Mouse (Mus musculus) retina, postnatal 7 days (tissue): ENCODE results near the gene Zcchc14.
A peak's percentile ranks its signal among the peaks of the same experiment; 100 is the strongest.
"Not testable (repeated sequence)": the region's sequence is repeated elsewhere in the genome, so short reads cannot be mapped to it uniquely, and the experiment has no call there.

Experiments used
- DNase-seq: peaks from one replicate; pipeline ENCODE4 v3.0.0-alpha.2; 2012; ENCODE audit warnings: low read depth, low spot score

Zcchc14 gene

DNA sequence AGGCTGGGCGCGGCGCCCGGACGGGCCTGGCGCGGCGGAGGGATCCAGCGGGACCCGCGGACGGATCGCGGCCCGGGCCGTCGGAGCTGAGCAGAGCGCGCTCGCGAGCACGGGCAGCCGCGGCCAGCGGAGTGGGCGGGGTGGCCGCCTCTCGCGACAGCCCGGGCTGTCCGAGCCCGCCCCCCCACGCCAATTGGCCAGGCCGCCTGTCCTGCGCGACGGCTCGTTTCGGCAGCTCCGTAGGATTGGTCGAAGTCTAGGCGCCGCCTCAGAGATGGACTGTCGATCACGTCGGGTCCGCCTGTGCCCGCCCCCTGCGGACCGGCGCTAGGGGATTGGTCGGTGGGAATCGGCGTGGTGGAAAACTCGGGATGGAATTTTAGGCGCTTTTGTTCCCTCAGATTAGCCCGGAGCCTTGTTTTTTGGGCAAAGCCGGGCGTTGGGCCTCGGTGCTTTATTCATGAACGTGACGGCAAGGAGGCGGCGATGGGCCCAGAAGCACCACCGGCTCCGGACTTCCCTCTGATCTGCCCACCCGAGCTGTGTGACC, at the start of gene Zcchc14:
Zcchc14 (minus strand) TSS at position 128 of the 550 bp plus-strand sequence.
- peak; percentile 94 for DNase-seq

DNA sequence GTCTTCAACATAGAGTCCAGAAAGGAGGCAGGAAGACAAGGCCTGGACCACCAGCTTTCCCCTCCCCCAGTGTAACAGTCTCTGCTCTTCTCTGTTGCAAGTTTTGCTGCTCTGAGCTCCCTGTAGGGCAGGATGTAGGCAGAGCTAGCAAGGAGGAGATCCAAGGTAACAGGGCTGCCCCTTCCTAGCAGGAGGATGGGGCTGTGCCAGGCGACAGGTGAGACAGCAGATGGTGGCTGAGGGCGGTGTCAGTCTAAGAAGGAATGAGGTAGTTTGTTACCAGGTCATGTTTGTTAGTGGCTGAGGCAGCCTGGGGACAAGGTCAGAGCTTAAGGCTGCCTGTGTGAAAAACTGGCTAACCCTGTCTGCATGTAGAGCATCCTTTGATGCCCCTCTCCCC, 47.2 kb upstream of the Zcchc14 start:
- DNase-seq = no peak

DNA sequence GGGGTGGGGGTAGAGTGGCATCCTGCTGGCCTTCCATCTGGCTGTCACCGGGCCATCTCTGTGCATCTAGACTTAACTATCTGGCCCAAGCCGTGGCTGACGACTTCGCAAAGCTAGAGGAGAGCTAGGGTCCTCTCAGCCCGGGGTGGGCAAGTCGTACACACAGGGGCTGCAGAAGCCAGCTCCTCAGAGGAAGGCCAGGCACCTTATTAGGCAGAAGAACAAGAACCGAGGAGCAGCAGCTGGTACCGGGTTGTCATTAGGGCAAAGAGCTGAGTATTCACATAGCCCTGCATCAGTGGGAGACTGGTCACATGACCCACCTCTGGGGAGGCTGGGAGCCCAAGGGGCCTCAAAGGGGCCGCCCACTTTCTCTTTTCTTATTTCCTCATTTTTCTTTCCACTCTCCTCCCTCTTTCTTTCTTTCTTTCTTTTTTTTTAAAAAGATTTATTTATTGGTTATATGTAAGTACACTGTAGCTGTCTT, 46.0 kb upstream of the Zcchc14 start:
- no peak for DNase-seq

DNA sequence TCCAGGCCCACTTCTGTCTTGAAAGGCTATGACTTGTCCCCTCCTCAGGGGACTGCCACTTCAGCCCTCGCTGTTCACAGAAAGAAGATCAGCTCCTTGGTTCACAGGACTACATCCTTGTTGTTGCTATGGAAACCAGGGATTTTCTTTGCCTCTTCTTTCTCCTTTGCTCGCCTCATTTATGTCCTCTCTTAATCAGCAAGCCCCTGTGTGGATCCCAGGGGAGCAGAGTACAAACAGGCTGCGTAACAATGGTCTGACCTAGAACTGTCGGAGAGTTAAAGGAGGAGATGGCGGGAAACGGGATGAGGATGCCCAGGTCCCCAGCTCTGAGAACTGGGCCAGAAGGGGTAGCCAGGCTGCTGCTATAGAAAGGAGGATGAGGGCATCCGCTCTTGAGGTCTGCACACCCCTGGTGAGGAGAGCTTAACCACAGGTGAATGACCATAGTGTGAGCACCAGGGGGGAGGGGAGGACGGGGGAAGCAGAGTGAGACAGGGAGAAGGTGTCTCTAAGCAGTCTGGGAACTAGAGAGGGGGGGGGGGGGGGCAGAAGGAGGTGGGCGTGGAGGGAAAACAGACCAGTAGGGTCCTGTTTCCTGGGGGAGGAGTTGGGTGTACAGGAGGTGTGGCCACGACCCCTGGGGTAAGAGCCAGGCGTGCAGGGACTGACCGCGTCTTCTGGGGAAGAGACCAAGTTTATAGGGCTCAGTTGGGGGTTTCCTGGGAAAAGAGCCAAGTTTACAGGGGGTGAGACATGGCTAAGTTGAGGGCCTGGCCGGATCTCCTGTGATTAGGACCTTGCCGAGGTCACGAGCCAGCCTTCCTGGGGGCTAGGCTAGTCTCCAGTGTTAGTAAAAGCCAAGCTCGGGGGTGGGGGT, 45.3 kb upstream of the Zcchc14 start:
- no peak for DNase-seq

DNA sequence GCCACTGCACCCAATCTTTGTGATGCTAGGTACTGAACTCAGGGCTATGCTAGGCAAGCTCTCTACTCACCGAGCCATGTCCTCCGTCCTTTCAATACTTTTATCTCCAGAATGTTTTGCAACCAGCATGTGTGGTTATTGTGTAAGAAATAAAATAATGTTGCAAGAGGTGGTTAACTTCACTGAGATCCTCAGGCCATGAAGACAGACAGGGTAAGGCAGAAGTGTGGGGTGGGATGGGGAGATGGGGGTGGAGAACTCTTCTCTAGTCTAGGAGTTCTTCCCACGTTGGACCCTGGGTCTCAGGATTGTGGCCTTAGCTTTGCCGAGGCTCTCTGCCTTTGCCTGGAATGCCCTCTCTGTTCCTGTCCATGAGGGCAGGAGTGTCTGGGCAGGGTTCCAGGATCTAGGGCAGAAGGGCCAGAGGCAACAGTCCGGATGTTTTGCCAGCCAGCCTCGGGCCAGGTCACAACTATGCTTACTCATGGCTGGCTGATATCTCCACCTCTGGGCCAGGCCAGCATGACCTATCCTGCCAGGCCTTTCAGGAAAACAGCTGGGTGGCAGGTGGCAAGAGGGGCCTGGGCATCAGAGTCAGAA, 43.0 kb upstream of the Zcchc14 start:
- DNase-seq = no peak

DNA sequence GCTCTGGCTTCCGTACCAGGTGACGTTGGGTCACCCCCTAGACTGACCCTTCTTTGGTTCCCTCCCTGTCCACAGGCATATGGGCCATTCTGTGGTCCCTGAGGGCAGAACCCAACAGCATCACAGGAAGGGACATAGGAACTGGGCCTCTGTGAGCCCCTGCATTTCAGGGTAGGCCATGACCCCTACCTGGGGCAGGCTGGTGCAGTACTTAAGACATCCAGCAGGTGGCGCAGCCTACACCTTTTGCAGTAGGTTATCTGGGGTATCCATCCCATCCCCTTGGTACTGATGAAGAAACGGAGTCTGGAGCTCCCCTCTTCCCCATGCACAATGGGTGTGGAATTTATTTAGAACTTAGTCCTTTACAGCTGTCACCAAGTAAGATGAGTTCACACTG, 41.8 kb upstream of the Zcchc14 start:
- DNase-seq = no peak

DNA sequence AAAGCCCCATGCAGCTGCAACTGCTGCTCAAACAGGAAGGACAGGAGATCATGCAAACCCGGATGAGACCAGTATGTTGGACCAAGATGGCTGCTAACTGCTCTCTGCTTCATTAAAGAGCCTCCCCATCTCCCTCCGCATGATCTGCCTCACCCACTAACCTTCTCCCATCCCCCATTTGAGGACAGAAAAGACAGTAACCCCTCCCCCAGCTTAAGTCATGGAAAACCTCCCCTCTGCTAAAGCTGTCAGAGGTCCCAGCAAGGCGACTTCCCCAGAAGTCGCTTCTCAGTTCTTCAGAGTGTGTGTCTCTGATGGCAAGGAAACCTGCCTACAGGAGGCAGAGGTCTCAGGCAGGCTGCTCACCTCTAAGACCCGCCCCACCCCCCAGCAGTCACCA, 35.8 kb upstream of the Zcchc14 start:
- DNase-seq = no peak

DNA sequence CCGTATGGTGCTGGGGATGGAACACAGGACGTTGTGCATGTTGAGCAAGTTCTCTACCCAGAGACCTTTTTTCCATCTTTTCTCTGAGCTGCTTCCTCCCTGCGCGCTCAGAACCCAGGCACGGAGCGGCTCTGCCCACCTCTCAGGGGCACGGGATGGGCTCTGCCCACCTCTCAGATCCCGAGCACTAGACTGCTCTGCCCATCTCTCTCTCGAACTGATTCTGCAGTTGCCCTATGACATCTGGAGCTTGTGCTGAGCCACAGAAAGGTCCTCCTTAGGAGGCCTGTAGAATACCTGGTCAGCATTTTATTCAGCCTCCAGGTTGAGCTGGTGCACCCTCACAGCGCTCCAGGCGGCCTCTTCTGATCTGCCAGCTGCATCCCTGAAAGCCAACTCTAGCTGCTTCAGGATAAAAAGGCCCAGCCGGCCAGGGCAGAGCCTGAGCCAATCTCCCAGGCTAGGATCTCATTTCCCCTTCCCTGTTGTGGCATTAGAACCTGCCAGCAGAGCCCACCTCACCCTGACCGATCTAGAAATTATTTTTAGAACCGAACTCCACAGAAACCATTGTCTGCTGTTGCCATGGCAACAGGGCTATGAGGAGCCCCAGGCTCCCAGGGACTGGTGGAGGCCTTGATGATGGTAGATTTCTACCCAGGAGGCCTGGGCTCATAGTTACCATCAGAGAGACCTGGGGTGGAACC, 34.9 kb upstream of the Zcchc14 start:
- DNase-seq = no peak

DNA sequence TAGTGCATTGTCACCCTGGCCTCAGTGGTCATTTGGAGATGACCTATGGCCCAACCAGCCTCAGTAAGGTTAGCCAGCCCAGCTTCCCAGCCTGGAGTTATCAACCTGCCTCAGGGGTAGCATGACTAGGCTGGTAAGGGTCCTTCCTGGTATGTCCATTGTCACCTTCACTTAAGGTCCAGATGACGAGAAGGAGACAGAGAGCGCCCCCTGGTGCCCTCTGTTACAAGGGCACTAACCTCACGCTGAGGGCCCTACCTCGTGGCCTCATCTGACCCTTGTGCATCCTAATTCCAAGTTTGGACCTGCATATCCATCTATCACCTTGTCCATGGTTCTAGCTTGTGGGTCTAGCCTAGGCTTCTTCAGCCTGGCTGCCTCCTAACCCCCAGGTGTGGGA, 32.7 kb upstream of the Zcchc14 start:
- DNase-seq = peak; percentile 36

DNA sequence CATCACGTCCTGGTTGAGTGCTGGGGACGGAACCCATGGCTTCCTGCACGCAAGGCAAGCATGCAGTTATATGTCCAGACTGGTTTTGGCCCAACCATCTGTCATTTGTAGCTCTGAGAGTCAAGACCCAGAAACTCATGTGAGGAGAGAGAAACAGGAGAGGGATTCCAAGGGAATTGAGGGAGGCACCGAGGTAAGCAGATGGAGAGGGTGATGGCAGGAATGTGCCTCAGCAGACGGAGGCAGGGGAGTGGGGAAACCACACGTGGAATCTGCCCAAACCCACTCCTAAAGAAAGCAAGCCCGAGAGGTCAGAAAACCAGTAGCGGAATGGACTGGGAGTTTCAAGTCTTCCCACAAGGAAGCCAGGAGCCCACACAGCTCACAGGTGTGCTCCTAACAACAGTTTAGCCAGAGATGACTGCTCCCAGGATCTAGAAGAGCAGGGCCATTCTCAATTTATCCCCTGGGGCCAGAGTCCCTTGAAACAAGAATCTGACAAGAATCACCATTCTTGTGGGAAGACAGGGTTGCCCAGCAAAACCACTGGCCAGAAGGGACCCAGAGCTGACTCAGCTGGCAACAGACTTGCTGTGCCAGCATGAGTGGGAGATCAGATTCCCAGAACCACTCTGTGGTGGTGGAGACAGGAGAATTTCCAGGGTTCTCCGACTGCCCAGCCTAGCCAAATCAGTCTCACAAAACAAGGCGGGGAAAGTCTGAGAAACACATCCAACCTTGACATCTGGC, 30.6 kb upstream of the Zcchc14 start:
- DNase-seq = no peak

DNA sequence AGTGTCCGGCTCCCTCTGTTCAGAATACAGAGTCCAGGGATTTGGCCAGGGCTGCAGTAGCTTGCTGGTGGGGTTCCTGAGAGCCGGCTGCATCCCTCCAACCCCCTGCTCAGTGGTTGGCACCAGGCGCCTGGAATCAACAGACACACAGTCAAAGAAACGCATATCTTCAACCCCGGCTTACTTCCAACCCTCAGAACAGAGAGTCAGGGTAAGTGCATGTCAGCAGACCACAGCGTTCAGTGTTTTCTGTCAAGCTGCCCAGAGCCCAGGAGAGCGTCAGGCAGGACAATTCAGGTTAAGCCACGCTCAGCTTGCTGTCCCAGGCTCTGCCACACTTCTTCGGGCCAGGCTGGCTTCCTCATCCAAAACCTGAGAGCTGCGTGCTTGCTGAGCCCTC, 28.8 kb upstream of the Zcchc14 start:
- no peak for DNase-seq

DNA sequence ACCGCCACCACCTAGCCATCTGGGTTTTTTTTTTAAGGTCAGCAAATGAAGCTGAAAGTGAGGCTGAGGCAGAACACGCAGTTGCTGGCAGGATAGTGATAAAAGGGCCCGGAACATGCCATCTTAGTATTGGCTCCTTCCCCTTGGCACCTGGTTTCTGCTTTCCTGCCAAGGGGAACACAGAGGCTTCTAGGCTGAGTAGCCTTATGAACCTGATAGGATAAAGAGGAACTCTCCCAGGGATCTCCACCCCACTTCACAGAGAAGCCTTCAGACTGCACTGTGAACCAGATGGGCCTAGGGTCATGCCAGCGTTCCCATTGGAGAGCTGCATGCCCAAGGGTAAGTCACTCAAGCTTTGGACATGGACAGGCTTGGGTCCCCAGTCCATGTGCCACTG, 28.2 kb upstream of the Zcchc14 start:
- no peak for DNase-seq

DNA sequence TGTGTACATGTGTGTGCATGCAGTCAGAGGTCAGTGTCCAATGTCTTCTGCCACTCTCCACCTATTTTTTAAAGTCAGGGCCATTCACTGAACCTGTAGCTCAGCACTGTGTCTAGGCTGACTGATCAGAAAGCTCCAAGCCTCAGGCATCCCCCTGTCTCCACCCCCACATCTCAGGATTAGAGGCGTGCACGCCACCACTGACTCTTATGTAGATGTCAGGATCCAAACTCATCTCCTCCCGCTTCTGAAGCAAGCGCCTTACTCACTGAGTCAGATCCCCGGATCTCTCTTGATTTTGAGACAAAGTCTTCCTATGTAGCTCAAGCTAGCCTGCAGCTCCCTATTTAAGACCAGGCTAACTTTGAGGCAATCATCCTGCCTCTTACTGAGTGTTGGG, 26.0 kb upstream of the Zcchc14 start:
- no peak for DNase-seq

DNA sequence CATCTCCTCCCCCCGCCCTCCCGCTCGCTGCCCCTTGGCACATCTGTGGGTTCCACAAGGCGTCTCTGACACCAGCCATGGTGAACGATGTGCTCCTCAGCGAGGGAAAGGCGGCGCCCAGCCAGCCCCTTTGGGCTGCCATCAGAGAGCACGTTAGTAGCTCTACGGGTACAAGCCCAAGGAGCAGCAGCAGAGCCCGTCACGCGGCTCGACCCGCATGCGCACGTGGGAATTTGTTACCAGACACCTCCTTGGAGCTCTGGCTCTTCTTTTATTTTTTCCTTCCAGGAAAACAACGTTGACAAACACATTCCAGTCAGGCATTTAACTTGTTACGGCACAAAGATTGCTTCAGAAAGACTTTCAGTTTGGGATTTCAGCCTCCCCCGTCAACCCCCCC, 23.0 kb upstream of the Zcchc14 start:
- DNase-seq = no peak

DNA sequence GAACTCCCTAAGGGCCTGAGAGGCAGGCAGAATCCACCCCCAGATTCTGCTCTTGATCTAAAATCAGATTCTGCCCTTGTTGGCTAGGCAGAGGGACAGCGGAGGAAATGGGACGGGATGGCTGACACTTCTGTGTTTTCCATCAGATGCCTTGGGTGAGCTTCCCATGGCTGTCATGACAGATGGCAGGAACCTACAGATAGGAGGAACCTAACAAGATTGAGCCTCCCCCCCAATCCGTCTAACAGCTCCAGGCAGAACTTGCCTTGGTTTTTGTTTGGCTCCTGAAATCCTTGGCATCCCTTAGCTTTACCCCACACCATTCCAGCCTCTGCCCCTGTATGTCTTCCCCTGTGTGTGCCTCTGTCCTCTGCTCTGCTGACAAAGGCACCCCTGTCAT, 22.5 kb upstream of the Zcchc14 start:
- DNase-seq = no peak

DNA sequence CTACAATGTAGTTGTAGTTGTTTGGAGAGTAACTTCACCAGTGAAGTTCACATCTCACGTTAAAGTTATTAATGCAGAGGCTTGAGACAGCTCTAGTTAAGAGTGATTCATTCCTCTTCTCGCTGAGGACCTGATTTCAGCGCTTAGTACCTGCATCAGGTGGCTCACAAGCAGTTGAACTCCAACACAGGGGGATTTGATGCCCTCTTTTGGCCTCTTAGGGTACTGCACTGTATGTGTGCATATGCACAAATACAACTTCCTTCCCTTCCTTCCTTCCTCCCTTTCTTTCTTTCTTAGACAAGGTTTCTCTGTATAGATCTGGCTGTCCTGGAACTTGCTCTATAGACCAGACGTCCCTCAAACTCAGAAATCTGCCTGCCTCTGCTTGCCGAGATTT, 21.8 kb upstream of the Zcchc14 start:
- no peak for DNase-seq

DNA sequence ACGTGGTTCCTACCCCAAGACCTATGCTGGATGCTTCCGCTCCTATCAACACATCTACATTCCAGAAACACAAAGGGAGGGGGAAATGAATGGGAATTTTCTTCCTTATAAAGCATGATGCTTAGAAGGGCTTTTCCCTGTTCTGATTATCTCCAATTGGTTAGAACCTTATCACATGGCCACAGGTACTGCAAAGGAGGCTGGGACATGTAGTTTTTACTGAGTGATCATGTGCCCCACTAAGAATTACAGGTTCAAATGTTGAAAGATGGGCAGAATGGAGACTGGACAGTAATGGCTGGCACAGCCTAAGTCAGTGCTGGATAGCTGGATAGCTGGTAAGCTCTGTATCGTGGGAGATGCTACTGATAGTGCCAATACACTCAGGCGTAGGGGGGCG, 21.2 kb upstream of the Zcchc14 start:
- no peak for DNase-seq

DNA sequence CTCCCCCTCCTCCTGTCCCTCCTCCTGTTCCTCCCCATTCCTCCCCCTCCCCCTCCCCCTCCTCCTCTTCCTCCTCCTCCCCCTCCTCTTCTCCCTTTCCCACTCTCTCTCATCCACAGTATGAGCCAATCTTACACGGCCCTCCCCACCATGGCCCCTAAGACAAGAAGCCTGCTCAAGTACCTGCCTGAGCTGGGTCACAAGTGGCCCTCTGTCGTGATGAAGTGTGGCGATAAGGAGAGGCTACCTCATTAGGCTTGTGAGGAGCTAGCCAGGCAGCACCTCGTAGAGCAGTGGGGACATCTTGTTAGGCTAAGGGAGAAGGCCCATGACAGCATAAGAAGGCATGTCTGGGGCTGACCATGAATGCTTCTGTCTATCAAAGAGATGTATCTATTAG, 20.5 kb upstream of the Zcchc14 start:
- DNase-seq = no peak

DNA sequence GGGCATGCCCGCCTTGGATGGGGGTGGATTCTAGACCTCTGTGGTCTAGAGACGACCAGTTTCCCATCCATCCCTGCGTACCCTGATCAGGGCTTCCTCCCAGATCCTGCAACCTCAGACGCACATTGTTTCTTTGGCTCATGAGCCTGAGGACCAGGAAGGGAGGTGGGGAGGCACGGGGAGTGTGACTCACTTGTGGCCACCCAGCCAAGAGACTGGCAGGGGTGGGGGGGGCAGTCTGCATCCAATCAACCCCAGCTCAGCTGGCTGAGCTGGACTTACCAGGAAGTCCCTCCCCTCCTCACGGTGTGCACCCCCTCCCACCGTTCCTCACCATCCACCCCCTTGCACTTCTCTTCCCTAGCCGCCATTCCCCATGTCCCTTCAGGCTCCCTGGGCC, 16.5 kb upstream of the Zcchc14 start:
- DNase-seq = no peak

DNA sequence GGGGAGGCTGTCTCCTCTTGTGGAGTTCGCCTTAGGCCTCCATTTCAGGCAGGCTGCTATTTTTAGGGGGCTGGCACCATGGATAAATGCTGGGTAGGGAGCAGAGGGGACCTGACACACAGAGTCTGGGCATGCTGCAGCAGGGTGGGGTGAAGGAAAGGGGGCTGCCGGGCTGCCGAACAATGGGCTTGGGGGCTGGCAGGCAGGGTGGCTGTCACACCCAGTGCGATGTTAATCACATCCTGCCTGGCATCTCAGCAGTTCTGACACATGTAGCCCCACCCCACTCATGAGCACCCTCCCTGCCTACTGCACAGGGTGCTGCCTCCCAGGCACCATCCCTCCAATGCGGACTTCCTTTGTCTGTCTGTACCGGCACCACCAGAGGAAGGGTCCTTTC, 15.9 kb upstream of the Zcchc14 start:
- no peak for DNase-seq

DNA sequence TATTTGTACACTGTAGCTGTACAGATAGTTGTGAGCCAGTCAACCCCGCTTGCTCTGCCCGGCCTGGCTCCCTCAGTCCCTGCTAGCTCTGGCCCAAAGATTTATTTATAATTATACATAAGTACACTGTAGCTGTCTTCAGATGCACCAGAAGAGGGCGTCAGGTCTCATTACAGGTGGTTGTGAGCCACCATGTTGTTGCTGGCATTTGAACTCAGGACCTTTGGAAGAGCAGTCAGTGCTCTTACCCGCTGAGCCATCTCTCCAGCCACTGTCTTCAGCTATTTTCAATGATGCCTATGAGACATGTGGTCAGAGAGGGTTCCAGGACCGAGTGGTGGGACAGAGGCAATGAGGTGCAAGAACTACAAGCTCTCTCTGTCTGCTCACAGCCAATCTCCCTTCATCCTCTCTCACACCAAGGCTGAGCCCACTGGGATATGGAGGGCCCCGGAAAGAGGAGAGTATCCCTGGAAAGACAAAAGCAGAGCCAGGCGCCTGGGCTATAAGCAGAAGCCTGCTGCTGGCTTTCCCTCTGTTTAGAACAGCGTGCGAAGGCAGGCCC, 15.3 kb upstream of the Zcchc14 start:
- DNase-seq = not testable (repeated sequence)
